Mouse (Mus musculus): ENCODE data around the gene 2900026A02Rik.

- TF ChIP-seq CTCF (IDR thresholded peaks at IDR 0.05; ENCODE audit: extremely low read depth, insufficient read length, insufficient replicate concordance, low read depth, low read length), result no peak
- TF ChIP-seq POLR2A (IDR thresholded peaks at IDR 0.05; ENCODE audit: low read depth, low read length), result no peak
Observed at GRCm38 (mm10) chr5:113153508-113153830, 67.6 kb downstream of the 2900026A02Rik start.

Data from small intestine, adult 2 months (tissue).